Mouse (Mus musculus) liver (tissue): ENCODE measurements around the gene Dsel.
A peak's percentile ranks its signal among the peaks of the same experiment; 100 is the strongest.

Experiments used
- DNase-seq: peaks from one replicate; pipeline ENCODE4 v3.0.0-alpha.2; 2020; ENCODE audit warnings: mixed read lengths

Gene Dsel

GRCm38 (mm10) chr1:111864779-111865165, at the start of gene Dsel:
Gene Dsel, minus strand, starts transcription at chr1:111864918.
- DNase-seq: peak; percentile 92

DNA sequence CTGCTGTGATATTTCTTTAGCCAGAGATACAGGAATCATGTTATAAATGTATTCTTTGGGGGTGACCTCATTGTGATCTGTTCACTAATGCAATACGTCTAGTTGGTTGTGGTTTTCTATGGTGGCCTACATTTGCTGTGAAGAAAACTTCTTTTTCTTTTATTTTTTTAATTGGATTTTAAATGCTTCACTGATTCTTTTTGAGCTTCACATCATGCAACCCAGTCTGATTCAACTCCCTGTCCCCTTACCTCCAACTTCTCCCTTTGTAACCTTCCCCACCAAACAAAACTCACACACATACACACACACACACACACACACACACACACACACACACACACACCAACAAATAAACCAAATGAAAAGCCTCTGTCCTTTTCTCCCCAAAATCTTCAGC, 46.7 kb upstream of the Dsel start:
- DNase-seq: no peak

- no peak for DNase-seq
These were observed 18.6 kb upstream of the Dsel start for GRCm38 (mm10) chr1:111883336-111883735.

- DNase-seq: no peak
These were observed 11.1 kb upstream of the Dsel start for GRCm38 (mm10) chr1:111875784-111876183.

- no peak for DNase-seq
These were observed 8.5 kb upstream of the Dsel start for GRCm38 (mm10) chr1:111873196-111873595.

GRCm38 (mm10) chr1:111865467-111865866, 749 bp upstream of the Dsel start:
- DNase-seq: no peak

DNA sequence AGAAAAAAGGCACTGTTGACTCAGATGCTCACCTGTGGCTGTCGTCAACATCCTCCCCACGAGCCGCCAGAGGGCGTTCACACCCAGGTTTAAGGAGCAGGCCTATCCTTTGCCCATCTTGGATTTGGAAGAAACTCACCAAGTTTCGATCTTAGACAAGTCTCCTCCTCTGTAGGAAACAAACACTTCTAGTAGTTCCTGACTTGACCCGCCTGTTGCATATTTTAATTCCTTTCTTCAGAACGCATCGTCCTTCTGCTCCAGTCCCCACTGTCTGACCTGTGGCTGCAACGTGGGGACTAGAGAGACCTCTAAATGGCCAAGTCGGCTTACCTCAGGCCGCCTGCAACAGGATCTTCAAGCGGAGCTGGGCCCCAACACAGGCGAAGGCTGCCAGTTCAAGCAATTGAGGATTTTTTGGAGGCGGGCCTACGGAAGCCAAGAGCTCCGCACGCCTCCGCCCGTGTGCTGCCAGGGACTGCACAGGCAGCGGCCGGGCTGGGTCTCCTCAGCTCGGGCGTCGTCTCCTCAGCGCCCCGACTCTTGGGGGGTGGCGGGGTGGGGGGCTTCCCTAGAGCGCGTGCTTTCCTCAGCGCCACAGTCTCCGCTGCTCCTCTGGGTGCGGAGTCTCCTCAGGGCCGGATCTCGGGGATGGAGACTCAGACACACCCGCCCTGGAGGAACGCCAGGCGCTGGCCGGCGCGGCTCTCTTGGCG, 497 bp downstream of the Dsel start:
- peak; percentile 72 for DNase-seq

GRCm38 (mm10) chr1:111857852-111858251, 6.9 kb downstream of the Dsel start:
- DNase-seq: no peak

GRCm38 (mm10) chr1:111852439-111852838, 12.3 kb downstream of the Dsel start:
- DNase-seq: no peak

DNA sequence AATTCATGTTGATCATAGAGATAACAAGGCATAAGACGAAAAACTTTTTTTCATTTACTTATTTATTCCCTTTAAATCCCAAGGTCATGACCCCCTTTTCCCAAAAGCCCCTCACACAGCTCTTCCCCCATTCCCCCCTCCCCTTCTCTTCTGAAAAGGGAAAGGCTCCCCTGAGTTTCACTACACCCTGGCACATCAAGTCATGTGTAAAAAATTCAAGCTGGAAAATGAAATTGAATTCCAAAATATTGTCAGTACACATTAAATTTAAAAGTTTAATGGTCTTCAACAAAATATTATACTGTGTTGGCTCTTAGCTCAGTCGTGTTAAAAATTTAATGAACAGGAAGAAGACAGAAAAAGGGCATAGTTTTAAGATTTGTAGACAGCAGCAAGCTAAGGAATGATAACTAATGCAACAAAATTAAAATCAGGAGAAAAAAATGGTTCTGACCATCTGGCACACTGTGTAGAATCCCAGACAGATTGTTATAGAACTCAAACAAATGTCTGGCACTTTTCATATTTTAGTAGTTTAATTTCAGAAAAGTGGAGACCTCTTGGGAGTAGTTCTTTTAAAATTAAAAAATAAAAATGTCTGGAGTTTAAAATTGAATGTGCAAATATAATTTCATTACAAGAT, 31.0 kb downstream of the Dsel start:
- no peak for DNase-seq
